Mouse (Mus musculus) embryonic fibroblast, embryonic 13.5 days (primary cell): ENCODE measurements around the gene Lypd5. TPM values are rescaled to one million over a fixed set of nuclear protein-coding genes. Genes with fewer than 3 reads are reported as not detected.
A peak's percentile ranks its signal among the peaks of the same experiment; 100 is the strongest.

Experiments
- H3K27ac ChIP-seq: 2 replicates; pipeline ENCODE4 v1.5.1; 2012; ENCODE audit warnings: low read length, control low read depth, inconsistent platforms; ENCODE audit not compliant: insufficient read depth
- H3K4me1 ChIP-seq: 2 replicates; pipeline ENCODE4 v1.6.1; 2011; ENCODE audit warnings: low read length; ENCODE audit not compliant: control insufficient read depth, insufficient read depth
- H3K4me3 ChIP-seq: 2 replicates; pipeline ENCODE4 v1.5.1; 2011; ENCODE audit warnings: mild to moderate bottlenecking, control low read depth, low read length; ENCODE audit not compliant: insufficient read depth
- CTCF ChIP-seq: IDR thresholded peaks from 2 replicates; pipeline ENCODE4 v1.5.1; 2011; ENCODE audit warnings: mild to moderate bottlenecking, control low read depth, low read length, moderate library complexity, borderline replicate concordance; ENCODE audit not compliant: insufficient read depth
- POLR2A ChIP-seq: IDR thresholded peaks from 2 replicates; pipeline ENCODE4 v1.6.1; 2011; ENCODE audit warnings: low read depth, mild to moderate bottlenecking, control low read depth, low read length, moderate library complexity
- polyA plus RNA-seq: library from polyadenylated mRNA; stranded (reverse); fragments of >200 nt; gene quantifications from 2 replicates; pipeline ENCODE4 v1.2.4, GENCODE M21; 2011; ENCODE audit warnings: low read depth; ENCODE audit not compliant: missing spikeins, insufficient read length

Lypd5 gene
- polyA plus RNA-seq, 1 experiment, result not detected

GRCm38 (mm10) chr7:24369731-24370541 is 20.9 kb downstream of the Lypd5 start, which contains the start of gene Kcnn4:
Gene Kcnn4 (plus strand): TSS chr7:24370263.
- Histone ChIP-seq H3K27ac (no peak within 1 kb of the TSS), H3K4me3 (peak within 1 kb of the TSS; percentile 4; the same call in 1 of the 2 replicates), H3K4me1 (peaks cover 11% of the 10 kb centered on the region)
- TF ChIP-seq CTCF (no peak), POLR2A (no peak)

GRCm38 (mm10) chr7:24371012-24371808 is 22.2 kb downstream of the Lypd5 start:
- Histone ChIP-seq H3K27ac (no peak overlapping the region), H3K4me1 (peaks cover 6% of the 10 kb centered on the region), H3K4me3 (no peak overlapping the region)
- TF ChIP-seq POLR2A (no peak), CTCF (no peak)

GRCm38 (mm10) chr7:24371809-24372145 is 22.8 kb downstream of the Lypd5 start:
- no peak overlapping the region for H3K4me3 ChIP-seq
- no peak for TF ChIP-seq POLR2A
- TF ChIP-seq CTCF, result no peak
- H3K4me1 ChIP-seq, result 0 out of 2 replicates have a peak, but pooled peaks cover 2% of the 10 kb centered on the region
- H3K27ac ChIP-seq, result no peak overlapping the region

GRCm38 (mm10) chr7:24372300-24372699 is 23.3 kb downstream of the Lypd5 start:
- no peak overlapping the region for H3K27ac ChIP-seq
- no peak overlapping the region for H3K4me3 ChIP-seq
- H3K4me1 ChIP-seq, result 0 out of 2 replicates have a peak, but pooled peaks cover 2% of the 10 kb centered on the region
- TF ChIP-seq CTCF, result no peak
- TF ChIP-seq POLR2A, result no peak

GRCm38 (mm10) chr7:24372786-24373185 is 23.8 kb downstream of the Lypd5 start:
- TF ChIP-seq POLR2A (no peak), CTCF (no peak)
- H3K27ac ChIP-seq, result no peak overlapping the region
- H3K4me3 ChIP-seq, result no peak overlapping the region
- H3K4me1 ChIP-seq, result 0 out of 2 replicates have a peak, but pooled peaks cover 2% of the 10 kb centered on the region

- Histone ChIP-seq H3K27ac (no peak overlapping the region), H3K4me3 (no peak overlapping the region), H3K4me1 (0 out of 2 replicates have a peak, but pooled peaks cover 2% of the 10 kb centered on the region)
- no peak for TF ChIP-seq CTCF
- no peak for TF ChIP-seq POLR2A
Measured at GRCm38 (mm10) chr7:24373538-24374379, 24.8 kb downstream of the Lypd5 start.

- no peak overlapping the region for H3K4me3 ChIP-seq
- peaks cover 2% of the 10 kb centered on the region; the same call in 1 of the 2 replicates for H3K4me1 ChIP-seq
- no peak overlapping the region for H3K27ac ChIP-seq
- no peak for TF ChIP-seq POLR2A
- TF ChIP-seq CTCF, result no peak
Measured at GRCm38 (mm10) chr7:24376456-24376855, 27.5 kb downstream of the Lypd5 start.

- H3K27ac ChIP-seq, result peak overlapping the region; percentile 39
Measured at GRCm38 (mm10) chr7:24377091-24377865, 28.3 kb downstream of the Lypd5 start.

More at GRCm38 (mm10) chr7:24377091-24377865, 28.3 kb downstream of the Lypd5 start:
- Histone ChIP-seq H3K4me3 (no peak overlapping the region), H3K4me1 (peaks cover 2% of the 10 kb centered on the region; the same call in 1 of the 2 replicates)
- TF ChIP-seq CTCF, result peak; percentile 35; the same call in 1 of the 2 replicates
- no peak for TF ChIP-seq POLR2A
